ENCODE assay signal across 10 mouse cellular contexts in genomic region chr5:134067924-134068323, GRCm38 (mm10). TPM values are rescaled to one million over a fixed set of nuclear protein-coding genes. Genes with fewer than 3 reads are reported as not detected.
DNase-seq lines count a peak whose midpoint lies in the region; ATAC-seq and TF ChIP-seq lines count a peak whose summit lies in the region.
"Had no signal": no experiment of that assay in that cellular context is flagged by ENCODE, and none has a peak within 500 bp of the region (broad histone marks: within the 10 kb centered on the region; RNA-seq: fewer than 3 reads in every experiment).

No protein-coding gene starts in this region.

- no peak for ATAC-seq in forebrain, postnatal 0 days
- ATAC-seq in forebrain, embryonic 13.5 days, result no peak
- ATAC-seq in inflammation-experienced regulatory T-cells, adult 6 months, result no peak

- intact Hi-C loops in left cerebral cortex, postnatal 25 days (cut with DNase I), result loop anchor here (5.0 to 10.0 kb wide), 2 partner anchors 256 to 1933 kb away; no protein-coding TSS in a partner anchor

- no peaks in the 10 kb centered on the region for H3K9me3 ChIP-seq in forebrain, postnatal 0 days (ENCODE audit: low read length)
- H3K9me3 ChIP-seq in forebrain, embryonic 13.5 days (replicated peaks), result peaks cover 8% of the 10 kb centered on the region

- no peak overlapping the region for H3K9ac ChIP-seq in forebrain, postnatal 0 days
- no peak overlapping the region for H3K9ac ChIP-seq in forebrain, embryonic 13.5 days

- no peak overlapping the region for H3K4me3 ChIP-seq in forebrain, postnatal 0 days (ENCODE audit: low read depth, low read length)
- no peak overlapping the region for H3K4me3 ChIP-seq in forebrain, embryonic 13.5 days

- no peak overlapping the region for H3K27ac ChIP-seq in forebrain, postnatal 0 days (ENCODE audit: low read depth, low read length)
- H3K27ac ChIP-seq in forebrain, embryonic 13.5 days, result no peak overlapping the region

- H3K4me2 ChIP-seq in forebrain, postnatal 0 days (ENCODE audit: low read depth), result no peak overlapping the region
- H3K4me2 ChIP-seq in forebrain, embryonic 13.5 days, result no peak overlapping the region

- no peaks in the 10 kb centered on the region for H3K27me3 ChIP-seq in forebrain, postnatal 0 days (ENCODE audit: insufficient read depth, low read length)
- no peaks in the 10 kb centered on the region for H3K27me3 ChIP-seq in forebrain, embryonic 13.5 days

- WGBS in forebrain, postnatal 0 days, result 28% methylated on average over 1 of the region's 1 CpGs
- WGBS in forebrain, embryonic 13.5 days, result 33% methylated on average over 1 of the region's 1 CpGs

- H3K4me1 ChIP-seq in forebrain, postnatal 0 days (ENCODE audit: insufficient read depth), result no peaks in the 10 kb centered on the region
- H3K4me1 ChIP-seq in forebrain, embryonic 13.5 days, result 0 out of 2 replicates have a peak, but pooled peaks cover 3% of the 10 kb centered on the region

- no peaks in the 10 kb centered on the region for H3K36me3 ChIP-seq in forebrain, postnatal 0 days (ENCODE audit: insufficient read depth)
- H3K36me3 ChIP-seq in forebrain, embryonic 13.5 days (ENCODE audit: poor library complexity, severe bottlenecking), result no peaks in the 10 kb centered on the region
- H3K36me3 ChIP-seq: G1E had no signal

- TF ChIP-seq CTCF in forebrain, postnatal 0 days (IDR thresholded peaks at IDR 0.05; ENCODE audit: low read depth), result peak; percentile 81

- DNase-seq in forebrain, postnatal 0 days, result peak; percentile 77
- peak; percentile 23 to 26 for DNase-seq in left cerebral cortex, postnatal 25 days (ENCODE audit: low spot score in 2 of 2)
- no peak for DNase-seq in left cerebral cortex, adult 11 months (ENCODE audit: low spot score)
- DNase-seq in ES-CJ7 (ENCODE audit: low read depth, low spot score), result peak; percentile 41
- peak; percentile 41 for DNase-seq in embryo, embryonic 9.5 days (ENCODE audit: extremely low spot score)
- no peak for DNase-seq in spleen, postnatal 14 days (ENCODE audit: low spot score in 2 of 2)
- DNase-seq: lung, postnatal 10 days had no signal

RNA-seq across cellular contexts. Expression of gene Castor2, which starts 31.6 kb away (rescaled TPM):
- total RNA-seq in forebrain, postnatal 0 days (2014; rRNA removed), result 16.8 and 19.3 TPM in 2 replicates
- polyA plus RNA-seq in forebrain, postnatal 0 days (2015; fragmentation: Nextera tagmentation; extraction: Ambion mirVana), result 18.9 and 21.9 TPM in 2 replicates
- 22.6 and 24.1 TPM in 2 replicates for polyA plus RNA-seq in forebrain, embryonic 13.5 days (2015; fragmentation: Nextera tagmentation; extraction: Ambion mirVana)
- total RNA-seq in left cerebral cortex, postnatal 25 days (2021), result 10 to 100 TPM; 76.5 to 78.2 TPM
- polyA plus RNA-seq in inflammation-experienced regulatory T-cells, adult 6 months (2017; shearing (Covaris generic)), result 1 to 10 TPM; 1.6 to 6.5 (median 5.4) TPM
- polyA plus RNA-seq: G1E had no signal

Comparison
In these comparisons a context has a peak if more than half of its experiments do, and no peak if none do; other contexts are left out.
1. DNase-seq: peak in forebrain, postnatal 0 days (single experiment), left cerebral cortex, postnatal 25 days (2 of 2), ES-CJ7 (single experiment) and embryo, embryonic 9.5 days (single experiment); none in left cerebral cortex, adult 11 months (single experiment) and spleen, postnatal 14 days (0 of 2).